Mouse (Mus musculus) hematopoietic stem cell, adult 5-6 weeks (primary cell): ENCODE measurements around the gene Myo1b. TPM values are rescaled to one million over a fixed set of nuclear protein-coding genes. Genes with fewer than 3 reads are reported as not detected.
A peak's percentile ranks its signal among the peaks of the same experiment; 100 is the strongest.

Experiments used
- ATAC-seq, 2 experiments: fragments of 125-278 bp in 1 of 2; replicated peaks in 1 of 2; 2 replicates each; pipeline ENCODE4 v1.8.0; 2016 to 2017; ENCODE audit warnings: inconsistent platforms in 2 of 2, mild to moderate bottlenecking in 2 of 2, moderate number of reproducible peaks in 2 of 2, low read depth in 1 of 2, moderate TSS enrichment in 1 of 2; ENCODE audit not compliant: low FRiP score in 2 of 2, poor library complexity in 2 of 2, severe bottlenecking in 2 of 2, insufficient read depth in 1 of 2, low TSS enrichment in 1 of 2
- total RNA-seq: library from RNA; stranded (forward); fragments of 172-1452, 232-1000 nt; gene quantifications from 2 replicates; pipeline ENCODE4 v1.2.3, GENCODE M21; 2017

The Myo1b gene
- total RNA-seq, 1 experiment from 2014 or later = 2.7 TPM

- no peak for ATAC-seq
Measured at GRCm38 (mm10) chr1:51821701-51822495, 94.0 kb downstream of the Myo1b start.

GRCm38 (mm10) chr1:51820520-51820919 lies 95.4 kb downstream of the Myo1b start:
- no peak for ATAC-seq

- no peak for ATAC-seq
Measured at GRCm38 (mm10) chr1:51820013-51820441, 95.8 kb downstream of the Myo1b start.

- no peak for ATAC-seq
Measured at GRCm38 (mm10) chr1:51815636-51816035, 100.2 kb downstream of the Myo1b start.

- no peak for ATAC-seq
Measured at GRCm38 (mm10) chr1:51814854-51815630, 100.8 kb downstream of the Myo1b start.

GRCm38 (mm10) chr1:51808847-51809246 lies 107.0 kb downstream of the Myo1b start:
- no peak for ATAC-seq

GRCm38 (mm10) chr1:51808228-51808627 lies 107.6 kb downstream of the Myo1b start:
- ATAC-seq = peak; percentile 38 to 57; a peak in 3 of 4 replicates

GRCm38 (mm10) chr1:51805040-51805610 lies 110.7 kb downstream of the Myo1b start:
- ATAC-seq = peak; percentile 75 to 77

- ATAC-seq = no peak
Measured at GRCm38 (mm10) chr1:51804296-51805039, 111.4 kb downstream of the Myo1b start.

GRCm38 (mm10) chr1:51798011-51798471 lies 117.8 kb downstream of the Myo1b start:
- no peak for ATAC-seq

GRCm38 (mm10) chr1:51795586-51796309 lies 120.1 kb downstream of the Myo1b start:
- no peak for ATAC-seq

- peak in 1 of 2 experiments; percentile 53; a peak in 1 of 4 replicates for ATAC-seq
Measured at GRCm38 (mm10) chr1:51789269-51789668, 126.6 kb downstream of the Myo1b start.

- ATAC-seq = no peak
Measured at GRCm38 (mm10) chr1:51782091-51782490, 133.8 kb downstream of the Myo1b start.

GRCm38 (mm10) chr1:51780357-51780756 lies 135.5 kb downstream of the Myo1b start:
- ATAC-seq = no peak

GRCm38 (mm10) chr1:51778241-51778640 lies 137.6 kb downstream of the Myo1b start:
- ATAC-seq = no peak

- no peak for ATAC-seq
Measured at GRCm38 (mm10) chr1:51770504-51770871, 145.4 kb downstream of the Myo1b start.
